Mouse (Mus musculus) liver, adult 2 months (tissue): ENCODE results near the gene Uap1l1. TPM values are rescaled to one million over a fixed set of nuclear protein-coding genes. Genes with fewer than 3 reads are reported as not detected.

Experiments
- DNase-seq: peaks from one replicate; pipeline ENCODE4 v3.0.0-alpha.2; 2011; ENCODE audit warnings: low read depth, low spot score; ENCODE audit errors: extremely low read depth
- H3K27ac ChIP-seq: fragments of 200-500 bp; replicated peaks from 2 replicates; pipeline ENCODE4 v1.5.1; 2012; ENCODE audit warnings: low read depth, mild to moderate bottlenecking, control low read depth, inconsistent platforms, low read length; ENCODE audit not compliant: insufficient read depth
- H3K27me3 ChIP-seq: fragments of 200-500 bp; 2 replicates; pipeline ENCODE4 v1.6.1; 2012; ENCODE audit warnings: mild to moderate bottlenecking, moderate library complexity, low read length, inconsistent platforms; ENCODE audit not compliant: control insufficient read depth, insufficient read depth
- H3K36me3 ChIP-seq: fragments of 200-500 bp; 2 replicates; pipeline ENCODE4 v1.6.1; 2012; ENCODE audit warnings: low read length, inconsistent platforms; ENCODE audit not compliant: control insufficient read depth, insufficient read depth
- H3K4me1 ChIP-seq: fragments of 200-500 bp; 2 replicates; pipeline ENCODE4 v1.6.1; 2011; ENCODE audit warnings: low read length; ENCODE audit not compliant: control insufficient read depth, insufficient read depth
- H3K4me3 ChIP-seq: fragments of 200-500 bp; 2 replicates; pipeline ENCODE4 v1.5.1; 2011; ENCODE audit warnings: low read depth, mild to moderate bottlenecking, control low read depth, low read length, moderate library complexity; ENCODE audit not compliant: insufficient read depth
- H3K79me2 ChIP-seq: fragments of 200-500 bp; 2 replicates; pipeline ENCODE4 v1.6.1; 2012; ENCODE audit warnings: inconsistent platforms, mild to moderate bottlenecking, low read length, moderate library complexity; ENCODE audit not compliant: control insufficient read depth, insufficient read depth
- H3K9ac ChIP-seq: fragments of 200-500 bp; 2 replicates; pipeline ENCODE4 v1.6.1; 2012; ENCODE audit warnings: low read depth, mild to moderate bottlenecking, control low read depth, inconsistent platforms, low read length
- CTCF ChIP-seq: fragments of 200-500 bp; IDR thresholded peaks from 2 replicates; pipeline ENCODE4 v1.5.1; 2011; ENCODE audit warnings: low read depth, low read length, control low read depth
- POLR2A ChIP-seq: fragments of 200-500 bp; IDR thresholded peaks from 2 replicates; pipeline ENCODE4 v1.6.1; 2011; ENCODE audit warnings: low read length, control low read depth; ENCODE audit not compliant: insufficient read depth; ENCODE audit errors: extremely low read depth
- WGBS: fragments of 180-500 bp; shearing (Covaris S2); methylation state at CpG from one replicate; pipeline ENCODE4 v1.1.7; 2018; 5-methylcytosine and 5-hydroxymethylcytosine counted together
- polyA plus RNA-seq: library from polyadenylated mRNA; depleted of rRNA; stranded (reverse); fragments of >200 nt; gene quantifications from 2 replicates; pipeline ENCODE4 v1.2.3, GENCODE M21; 2012
- total RNA-seq: library from RNA; depleted of rRNA; stranded (reverse); fragments of >200 nt; gene quantifications from 2 replicates; pipeline ENCODE4 v1.2.3, GENCODE M21; 2014

Gene Uap1l1
- total and polyA plus RNA-seq, 2 experiments: 3.3 to 8.1 TPM

GRCm38 (mm10) chr2:25332286-25333160 lies 33.0 kb downstream of the Uap1l1 start, which contains the start of gene Man1b1:
Man1b1 (plus strand) TSS chr2:25332338.
- Histone ChIP-seq H3K4me3 (peak within 1 kb of the TSS; percentile 88), H3K4me1 (peaks cover 6% of the 10 kb centered on the region; the same call in 1 of the 2 replicates), H3K9ac (peak within 1 kb of the TSS; percentile 86), H3K36me3 (peaks cover 5% of the 10 kb centered on the region; the same call in 1 of the 2 replicates), H3K27me3 (no peaks in the 10 kb centered on the region), H3K27ac (peak within 1 kb of the TSS; percentile 61), H3K79me2 (peaks cover 5% of the 10 kb centered on the region; the same call in 1 of the 2 replicates)
- WGBS: under 1% methylated on average over 78 of the region's 78 CpGs
- TF ChIP-seq CTCF (peak; percentile 24; the same call in 1 of the 2 replicates), POLR2A (peak; percentile 69)
- DNase-seq: peak; percentile 94

GRCm38 (mm10) chr2:25331470-25331869 lies 34.0 kb downstream of the Uap1l1 start:
- H3K36me3 ChIP-seq: peaks cover 4% of the 10 kb centered on the region; the same call in 1 of the 2 replicates
- peak overlapping the region; percentile 25; the same call in 1 of the 2 replicates for H3K4me3 ChIP-seq
- H3K4me1 ChIP-seq: peaks cover 6% of the 10 kb centered on the region; the same call in 1 of the 2 replicates
- peaks cover 5% of the 10 kb centered on the region; the same call in 1 of the 2 replicates for H3K79me2 ChIP-seq
- H3K9ac ChIP-seq: no peak overlapping the region
- no peak for DNase-seq
- 52% methylated on average over 9 of the region's 9 CpGs for WGBS
- no peak for TF ChIP-seq CTCF
- TF ChIP-seq POLR2A: no peak
- H3K27ac ChIP-seq: no peak overlapping the region
- no peaks in the 10 kb centered on the region for H3K27me3 ChIP-seq

DNA sequence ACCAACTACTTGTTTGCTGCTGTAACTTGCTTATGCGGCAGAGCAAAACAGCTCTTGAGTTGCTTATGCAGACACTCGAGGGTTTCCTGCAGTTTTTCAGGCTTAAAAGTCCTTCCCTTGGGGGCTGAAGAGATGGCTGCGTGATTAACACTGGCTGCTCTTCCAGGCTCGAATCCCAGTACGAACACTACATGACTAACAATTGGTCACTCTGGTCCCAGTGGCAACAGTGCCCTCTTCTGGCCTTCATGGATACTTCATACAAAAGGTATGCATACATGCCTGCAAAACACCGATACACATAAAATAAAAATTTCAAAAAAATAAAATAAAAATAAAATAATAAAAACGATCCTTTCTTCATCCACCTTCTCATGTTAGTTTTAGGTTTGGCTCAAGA lies 37.0 kb downstream of the Uap1l1 start:
- 41% methylated on average over 7 of the region's 7 CpGs for WGBS
- TF ChIP-seq CTCF: peak; percentile 40
- TF ChIP-seq POLR2A: no peak
- peaks cover 4% of the 10 kb centered on the region; the same call in 1 of the 2 replicates for H3K4me1 ChIP-seq
- no peaks in the 10 kb centered on the region for H3K36me3 ChIP-seq
- H3K79me2 ChIP-seq: peaks cover 5% of the 10 kb centered on the region; the same call in 1 of the 2 replicates
- DNase-seq: peak; percentile 27
- no peak overlapping the region for H3K9ac ChIP-seq
- no peaks in the 10 kb centered on the region for H3K27me3 ChIP-seq
- no peak overlapping the region for H3K27ac ChIP-seq
- no peak overlapping the region for H3K4me3 ChIP-seq

DNA sequence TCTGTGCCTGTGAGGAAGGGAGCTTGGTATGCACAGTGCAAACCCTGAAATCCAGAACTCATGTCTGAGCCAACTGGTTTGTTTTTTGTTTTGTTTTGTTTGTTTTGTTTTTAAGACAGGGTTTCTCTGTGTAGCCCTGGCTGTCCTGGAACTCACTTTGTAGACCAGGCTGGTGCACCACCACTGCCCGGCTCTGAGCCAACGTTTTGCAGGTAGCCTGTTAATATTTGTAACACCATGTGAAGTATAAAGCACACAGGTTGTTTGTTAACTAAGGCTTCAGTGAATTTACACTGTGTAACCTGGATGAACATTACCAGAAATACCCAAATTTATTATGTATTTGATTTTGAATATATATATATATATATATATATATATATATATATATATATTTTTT lies 39.4 kb downstream of the Uap1l1 start:
- 55% methylated on average over 2 of the region's 2 CpGs for WGBS
- no peak overlapping the region for H3K27ac ChIP-seq
- H3K9ac ChIP-seq: no peak overlapping the region
- H3K4me3 ChIP-seq: no peak overlapping the region
- H3K36me3 ChIP-seq: no peaks in the 10 kb centered on the region
- TF ChIP-seq POLR2A (no peak), CTCF (no peak)
- H3K79me2 ChIP-seq: no peaks in the 10 kb centered on the region
- no peak for DNase-seq
- no peaks in the 10 kb centered on the region for H3K27me3 ChIP-seq
- no peaks in the 10 kb centered on the region for H3K4me1 ChIP-seq

GRCm38 (mm10) chr2:25320084-25320483 lies 45.4 kb downstream of the Uap1l1 start:
- TF ChIP-seq CTCF (no peak), POLR2A (no peak)
- no peaks in the 10 kb centered on the region for H3K4me1 ChIP-seq
- DNase-seq: no peak
- H3K4me3 ChIP-seq: no peak overlapping the region
- H3K36me3 ChIP-seq: no peaks in the 10 kb centered on the region
- 40% methylated on average over 2 of the region's 2 CpGs for WGBS
- H3K79me2 ChIP-seq: no peaks in the 10 kb centered on the region
- peaks cover 10% of the 10 kb centered on the region for H3K27me3 ChIP-seq
- H3K27ac ChIP-seq: no peak overlapping the region
- no peak overlapping the region for H3K9ac ChIP-seq
